Mouse (Mus musculus): ENCODE measurements around the gene Csf3r.

DNA sequence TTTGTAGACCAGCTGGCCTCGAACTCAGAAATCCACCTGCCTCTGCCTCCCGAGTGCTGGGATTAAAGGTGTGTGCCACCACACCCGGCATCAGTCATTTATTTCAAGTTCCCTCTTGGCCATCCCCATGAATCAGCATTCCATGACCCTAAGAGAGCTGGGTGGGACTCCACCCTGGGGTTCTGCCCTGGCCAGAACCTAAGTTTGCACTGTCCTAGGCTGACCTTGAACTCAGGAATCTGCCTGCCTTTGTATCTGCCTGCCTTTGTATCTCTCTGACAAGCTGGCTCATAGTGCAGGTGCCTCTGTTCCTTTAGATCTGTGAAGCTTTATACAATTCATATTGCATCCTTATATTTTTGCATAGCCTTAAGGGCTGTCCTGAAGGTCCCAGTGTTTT is 32.1 kb upstream of the Csf3r start:
- TF ChIP-seq CTCF (IDR thresholded peaks at IDR 0.05; ENCODE audit: low read depth) (no peak), EP300 (optimal IDR thresholded peaks at IDR 0.05) (no peak)
